Mouse (Mus musculus) testis, postnatal 10 days (tissue): ENCODE measurements around the gene Nom1.

ENCODE experiments used
- DNase-seq: peaks from one replicate; pipeline ENCODE4 v3.0.0; 2021; ENCODE audit warnings: low spot score

Nom1 gene

DNA sequence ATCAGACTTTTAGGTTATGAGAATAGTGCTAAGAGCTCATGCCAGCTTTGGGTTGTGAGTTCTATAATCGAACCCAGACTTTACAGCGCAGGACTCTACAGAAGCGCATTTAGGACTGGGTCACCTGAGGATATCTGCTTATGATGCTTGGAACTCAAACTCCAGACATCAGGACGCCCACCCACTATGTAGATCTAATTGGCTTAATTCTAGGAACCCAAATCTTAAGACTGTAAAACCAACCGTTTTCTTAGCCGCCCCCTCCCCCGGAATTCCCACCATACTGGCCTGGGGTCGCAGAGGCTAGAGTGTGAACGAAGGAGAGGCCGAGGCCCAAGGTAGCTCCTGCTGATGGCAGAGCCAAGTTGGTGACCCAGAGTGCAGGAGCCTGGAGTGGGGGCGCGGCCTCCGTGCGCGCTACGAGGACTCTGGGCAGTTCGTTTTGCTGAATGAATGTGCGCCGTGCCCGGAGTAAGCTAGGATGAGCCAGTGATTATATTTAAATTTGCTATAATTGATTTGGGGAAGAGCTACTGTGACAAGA, 36.5 kb downstream of the Nom1 start:
- DNase-seq: no peak

DNA sequence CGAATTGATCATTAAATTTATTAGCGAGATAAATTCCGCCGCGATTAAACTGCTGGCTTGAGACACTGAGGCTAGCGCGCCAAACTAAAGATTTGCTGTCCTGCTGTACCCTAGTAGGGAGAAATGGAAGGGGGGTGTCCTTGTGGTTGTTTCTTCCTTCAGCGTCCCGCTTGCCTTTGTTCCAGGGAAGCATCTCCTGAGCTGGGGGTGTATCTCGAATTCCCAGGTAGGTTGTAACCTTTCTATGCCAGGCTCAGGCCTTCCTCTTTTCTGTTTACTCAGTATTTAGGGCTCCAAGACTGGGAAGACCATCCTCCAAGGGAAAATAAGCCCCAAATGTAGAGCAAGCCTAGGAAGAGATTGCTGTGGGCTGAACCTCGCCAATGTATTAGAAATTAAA, 36.9 kb downstream of the Nom1 start:
- no peak for DNase-seq

- no peak for DNase-seq
These were observed 37.6 kb downstream of the Nom1 start for GRCm38 (mm10) chr5:29471855-29472665.

DNA sequence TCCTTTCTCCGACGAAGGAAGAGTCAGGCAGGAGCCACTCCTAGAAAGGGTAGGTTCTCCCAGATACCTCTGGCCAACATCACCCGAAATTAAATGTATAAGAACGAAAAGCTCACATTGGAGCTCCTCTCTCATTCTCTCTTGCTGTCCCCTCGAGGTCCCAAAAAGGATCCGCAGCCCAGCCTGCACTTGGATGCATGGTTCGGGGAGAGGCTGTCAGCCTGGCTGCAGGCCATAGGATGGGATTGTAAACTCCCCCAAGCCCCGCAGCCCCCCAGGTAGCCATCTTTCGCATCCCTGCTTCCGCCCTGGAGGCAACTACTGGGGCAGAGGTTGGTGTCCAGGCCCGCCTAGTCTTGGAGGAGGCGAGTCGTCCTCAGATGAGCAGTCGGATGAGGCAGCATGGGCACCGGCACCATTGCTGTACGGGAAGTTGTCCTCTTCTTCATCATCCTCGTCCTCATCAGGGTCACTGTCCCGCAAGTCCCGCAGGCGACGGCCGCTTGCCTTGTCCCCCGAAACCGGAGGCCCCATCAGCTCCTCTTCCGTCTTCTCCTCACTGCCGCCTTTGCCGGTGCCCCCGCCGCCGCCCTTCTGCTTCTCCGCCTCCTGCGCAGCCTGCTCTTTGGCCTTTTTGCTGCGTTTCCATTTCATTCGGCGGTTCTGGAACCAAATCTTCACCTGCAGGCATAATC, 39.2 kb downstream of the Nom1 start:
- DNase-seq: no peak

DNA sequence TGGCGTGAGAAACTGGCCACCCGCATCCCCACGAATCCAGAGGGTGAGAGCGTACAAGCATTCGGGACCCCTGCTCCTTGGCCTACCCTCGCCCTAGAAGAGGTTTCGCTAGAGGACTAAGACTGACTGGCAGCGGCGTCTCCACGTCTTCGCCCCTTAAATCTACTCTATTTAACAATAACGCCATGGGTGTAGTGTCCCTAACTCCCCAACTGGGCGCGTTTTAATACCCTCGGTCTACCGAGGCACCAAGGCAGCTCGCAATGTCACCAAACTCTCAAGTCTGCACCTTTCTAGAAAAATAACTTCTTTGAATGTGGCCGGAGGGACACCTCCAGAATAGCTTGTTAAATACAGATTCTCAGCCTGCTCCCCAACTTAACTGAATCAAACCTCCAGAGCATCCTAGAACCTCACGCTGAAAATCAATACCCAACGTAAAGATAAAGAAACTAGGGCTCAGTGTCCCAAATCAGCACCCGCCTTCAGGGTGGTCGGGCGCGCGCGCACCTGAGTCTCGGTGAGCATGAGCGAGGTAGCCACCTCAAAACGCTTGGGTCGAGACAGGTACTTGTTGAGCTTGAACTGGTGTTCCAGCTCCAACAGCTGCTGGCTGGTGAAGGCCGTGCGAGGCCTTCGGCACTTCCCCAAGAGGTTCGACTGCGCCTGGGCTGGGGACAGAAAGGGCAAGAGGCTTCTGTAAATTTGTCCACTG, 39.9 kb downstream of the Nom1 start:
- no peak for DNase-seq

DNA sequence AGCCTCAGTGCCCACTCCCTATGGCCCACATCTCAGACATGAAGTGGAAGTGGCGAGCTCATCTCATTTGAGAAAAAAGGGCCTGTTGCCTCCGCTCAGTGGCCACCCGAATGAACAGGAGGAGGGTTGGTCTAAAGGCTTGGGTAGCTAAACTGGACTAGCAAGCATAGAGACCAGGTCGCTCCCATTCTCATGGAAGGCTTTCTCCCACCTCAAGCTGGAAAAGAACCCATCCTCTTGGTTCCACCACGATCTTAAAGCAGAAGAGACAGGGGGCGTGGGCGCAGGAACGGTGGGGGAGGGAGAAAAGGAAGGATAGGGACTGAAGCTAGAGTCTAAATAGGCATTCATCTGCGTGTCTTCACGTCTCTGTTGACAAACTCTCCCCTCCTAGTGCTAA, 40.6 kb downstream of the Nom1 start:
- DNase-seq: no peak

- DNase-seq: no peak
These were observed 41.1 kb downstream of the Nom1 start for GRCm38 (mm10) chr5:29475556-29475955.

DNA sequence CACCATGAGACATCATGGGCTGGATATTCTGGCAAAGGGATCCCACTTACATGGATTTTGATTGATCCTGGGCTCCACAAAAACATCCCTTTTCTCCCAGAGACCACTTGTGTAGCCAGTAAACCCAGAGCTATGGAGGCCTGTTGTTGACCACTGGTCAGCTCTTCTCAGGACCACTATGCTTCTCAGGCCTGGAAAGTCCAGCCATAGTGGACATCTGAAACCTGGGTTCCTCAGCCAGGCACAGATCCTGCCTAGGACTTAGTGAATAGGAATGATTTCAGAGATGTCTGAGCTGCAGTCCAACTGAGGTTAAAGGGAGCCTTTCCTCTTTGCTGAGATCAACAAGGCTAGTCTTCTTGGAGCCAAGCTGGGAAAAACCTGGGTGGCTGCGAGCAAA, 41.6 kb downstream of the Nom1 start:
- DNase-seq: no peak

GRCm38 (mm10) chr5:29477474-29478207, 43.2 kb downstream of the Nom1 start:
- DNase-seq: no peak

- peak; percentile 50 for DNase-seq
These were observed 44.0 kb downstream of the Nom1 start, which contains the start of gene Mnx1 for GRCm38 (mm10) chr5:29478208-29479197. Gene Mnx1 (minus strand): TSS chr5:29478470.

- DNase-seq: peak; percentile 61
These were observed 44.7 kb downstream of the Nom1 start for GRCm38 (mm10) chr5:29479198-29479593.

GRCm38 (mm10) chr5:29483801-29484200, 49.3 kb downstream of the Nom1 start:
- DNase-seq: no peak

DNA sequence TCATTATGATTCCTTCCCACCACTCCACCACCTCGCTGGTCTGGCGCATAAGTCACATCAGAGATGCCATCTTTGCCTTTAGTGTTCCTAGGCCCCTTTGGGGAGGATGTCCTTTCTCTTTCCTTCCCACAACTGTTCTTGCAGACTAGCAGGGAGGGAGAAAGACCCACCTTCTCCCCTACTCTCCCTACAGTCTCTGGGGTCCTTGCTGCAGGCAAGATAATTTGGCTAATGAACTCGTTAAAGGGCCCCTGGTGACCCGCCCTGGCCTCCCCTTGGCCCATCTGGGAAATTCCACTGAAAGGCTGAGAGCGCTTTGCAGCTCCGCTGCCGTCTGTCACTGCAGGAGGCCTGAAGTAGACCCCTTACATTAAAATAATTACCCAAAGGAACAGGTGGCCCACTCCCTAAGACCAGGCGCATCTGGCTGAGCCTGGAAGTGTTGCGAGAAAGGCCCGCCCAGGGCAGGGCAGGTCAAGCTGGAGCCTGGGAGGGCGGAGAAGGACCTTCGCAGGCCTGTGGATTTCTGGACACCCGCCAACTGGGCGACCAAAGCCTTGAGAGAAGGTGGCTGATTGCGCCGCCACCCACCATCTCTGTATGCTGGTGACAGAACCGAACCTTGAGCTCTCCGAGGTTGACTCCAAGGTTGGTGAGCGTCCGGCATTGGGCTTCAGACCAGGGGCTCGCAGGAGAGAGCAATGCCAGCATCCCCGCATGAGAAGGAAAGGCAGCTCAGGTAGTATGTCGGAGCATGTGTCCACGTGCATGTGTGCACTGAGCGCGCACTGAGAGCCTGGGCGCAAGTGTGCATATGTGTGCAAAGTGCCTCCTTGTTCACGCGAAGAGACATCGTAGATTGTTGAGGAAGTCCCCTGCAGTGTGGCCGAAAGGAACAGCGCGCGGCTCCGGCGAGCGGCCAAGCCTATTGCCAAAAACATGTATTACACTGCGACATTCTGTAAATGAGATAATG, 50.8 kb downstream of the Nom1 start:
- peak; percentile 60 for DNase-seq

GRCm38 (mm10) chr5:29485941-29486320, 51.5 kb downstream of the Nom1 start:
- DNase-seq: no peak

DNA sequence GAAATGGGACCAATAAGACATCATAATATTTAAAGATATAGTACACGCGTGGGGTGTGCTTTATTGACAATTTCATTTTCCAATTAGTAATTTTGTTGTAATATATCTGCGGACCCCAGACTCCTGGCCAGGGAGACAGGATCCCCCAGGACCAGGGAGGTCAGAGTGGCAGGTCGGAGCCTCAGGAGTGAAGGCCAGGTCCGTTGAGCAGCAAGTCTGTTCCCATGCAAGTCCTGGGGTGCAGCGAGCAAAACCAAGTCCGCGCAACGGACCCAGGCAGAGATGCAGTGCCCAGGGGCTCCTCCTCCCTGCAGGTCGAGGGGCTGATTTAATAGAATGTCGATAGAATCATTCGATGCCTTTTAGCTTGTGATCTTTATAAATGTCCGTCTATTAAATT, 52.9 kb downstream of the Nom1 start:
- DNase-seq: no peak

GRCm38 (mm10) chr5:29507013-29507412, 72.5 kb downstream of the Nom1 start:
- no peak for DNase-seq
